Mouse (Mus musculus): ENCODE data around the gene Morc3. TPM values are rescaled to one million over a fixed set of nuclear protein-coding genes. Genes with fewer than 3 reads are reported as not detected.
"Not testable (repeated sequence)": the region's sequence is repeated elsewhere in the genome, so short reads cannot be mapped to it uniquely, and the experiment has no call there.

Morc3 gene
- polyA plus RNA-seq, 1 experiment from 2014 or later: 41.5 TPM

DNA sequence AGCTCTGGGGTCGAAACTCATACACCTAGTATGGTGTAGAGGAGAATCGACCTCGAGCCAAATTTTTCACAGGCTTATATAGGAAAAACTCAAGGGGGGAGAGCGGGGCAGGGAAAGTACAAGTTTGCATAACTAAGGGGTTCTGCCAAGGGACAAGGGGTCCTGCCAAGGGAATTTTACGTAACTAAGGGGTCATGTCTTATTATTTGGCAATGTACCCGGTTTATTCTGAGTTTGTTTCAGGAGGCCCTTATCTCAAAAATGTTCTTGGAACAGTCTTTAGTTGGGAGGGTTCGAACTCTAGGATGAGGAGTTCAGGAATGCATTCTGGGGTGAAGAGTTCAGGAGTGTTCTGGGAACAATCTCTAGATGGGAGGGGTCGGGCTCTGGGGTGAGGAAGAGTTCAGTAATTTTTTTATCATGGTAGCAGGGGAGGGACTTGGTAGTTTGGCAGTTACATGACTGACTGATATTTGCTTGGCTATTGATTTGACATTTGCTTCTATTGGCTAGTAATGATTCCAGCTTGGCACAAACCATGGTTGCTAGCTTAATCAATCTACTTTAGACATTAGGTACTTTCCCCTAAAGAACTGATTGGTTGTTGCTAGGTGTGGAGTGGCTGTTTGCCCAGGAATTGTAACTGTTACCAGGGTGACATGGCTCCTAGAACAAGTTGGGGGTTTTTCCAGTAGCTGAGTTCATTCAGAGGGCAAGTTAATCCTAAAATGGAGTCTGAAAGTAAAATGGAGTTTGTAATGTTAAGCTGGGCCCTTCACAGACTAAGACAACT, 9.3 kb upstream of the Morc3 start:
- not testable (repeated sequence) for ATAC-seq (replicated peaks); H3K27ac ChIP-seq (replicated peaks); H3K4me1 ChIP-seq; H3K9ac ChIP-seq (replicated peaks); H3K27me3 ChIP-seq; H3K4me3 ChIP-seq; H3K4me2 ChIP-seq (replicated peaks); H3K9me3 ChIP-seq; H3K36me3 ChIP-seq
- WGBS: 87% methylated on average over 5 of the region's 8 CpGs

DNA sequence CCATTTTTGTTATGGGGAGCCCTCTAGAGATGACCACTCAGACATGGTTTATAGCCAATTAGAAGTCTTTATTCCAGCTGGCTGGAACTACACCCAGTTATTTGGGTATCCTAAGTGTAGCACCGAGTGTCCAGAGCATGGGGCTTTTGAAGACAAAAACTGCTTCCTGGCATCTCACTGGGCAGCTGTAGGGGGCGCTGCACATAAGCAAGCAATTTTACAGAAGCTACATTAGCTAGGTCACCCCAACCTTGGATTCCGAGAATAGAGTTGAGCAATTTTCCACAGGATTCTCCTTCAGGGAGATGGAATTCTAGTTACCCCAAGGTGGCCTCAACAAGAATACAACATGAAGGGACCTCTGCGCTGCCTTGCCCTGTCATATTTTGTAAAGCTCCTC, 7.1 kb upstream of the Morc3 start:
- no peak overlapping the region for H3K4me3 ChIP-seq
- ATAC-seq (replicated peaks): no peak
- H3K27me3 ChIP-seq: no peaks in the 10 kb centered on the region
- no peaks in the 10 kb centered on the region for H3K9me3 ChIP-seq
- WGBS: 88% methylated on average over 4 of the region's 4 CpGs
- H3K4me2 ChIP-seq (replicated peaks): no peak overlapping the region
- no peak overlapping the region for H3K9ac ChIP-seq (replicated peaks)
- H3K36me3 ChIP-seq: no peaks in the 10 kb centered on the region
- H3K4me1 ChIP-seq: no peaks in the 10 kb centered on the region
- H3K27ac ChIP-seq (replicated peaks): no peak overlapping the region

DNA sequence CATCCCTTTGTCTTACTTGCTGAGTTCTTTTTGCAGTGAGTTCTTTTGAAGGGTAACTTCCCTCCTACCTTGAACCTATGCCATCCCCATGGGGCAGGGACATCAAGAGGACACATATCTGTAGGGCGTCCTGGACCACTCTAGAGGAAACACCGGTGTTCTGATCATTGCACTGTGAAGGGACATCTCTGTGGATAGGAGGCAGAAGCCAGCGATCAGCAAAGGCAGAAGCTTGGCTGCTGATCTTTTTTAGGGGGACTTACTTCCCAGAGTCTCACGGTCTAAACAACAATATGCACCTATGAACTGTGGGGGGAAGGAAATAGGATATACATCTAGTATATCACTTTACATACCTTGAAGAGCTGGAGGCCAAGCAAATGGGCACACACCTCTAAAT, 6.5 kb upstream of the Morc3 start:
- ATAC-seq (replicated peaks): no peak
- no peaks in the 10 kb centered on the region for H3K36me3 ChIP-seq
- no peak overlapping the region for H3K4me3 ChIP-seq
- H3K9ac ChIP-seq (replicated peaks): no peak overlapping the region
- H3K4me1 ChIP-seq: no peaks in the 10 kb centered on the region
- H3K4me2 ChIP-seq (replicated peaks): no peak overlapping the region
- no peaks in the 10 kb centered on the region for H3K9me3 ChIP-seq
- H3K27ac ChIP-seq (replicated peaks): no peak overlapping the region
- no peaks in the 10 kb centered on the region for H3K27me3 ChIP-seq
- 93% methylated on average over 4 of the region's 4 CpGs for WGBS

DNA sequence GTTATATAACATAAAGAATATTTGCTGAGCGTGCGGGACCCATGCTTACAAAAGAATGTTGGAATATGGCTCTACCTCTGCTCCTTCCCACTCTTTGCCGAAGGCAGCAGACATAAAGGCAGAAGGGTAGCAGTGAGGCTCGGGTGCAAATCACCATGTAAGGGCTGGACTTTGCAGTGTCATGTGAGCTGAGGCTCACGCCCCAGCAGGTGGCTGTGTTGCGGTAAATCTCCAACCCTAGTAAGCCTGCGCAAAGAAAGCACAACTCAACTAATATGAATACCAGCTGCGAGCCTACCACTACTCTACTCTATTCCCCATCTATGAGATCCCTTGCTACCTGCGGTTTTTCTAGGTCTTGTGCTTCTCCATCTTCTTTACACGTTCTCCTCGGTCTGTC, 5.9 kb upstream of the Morc3 start:
- Histone ChIP-seq H3K27me3 (no peaks in the 10 kb centered on the region), H3K36me3 (no peaks in the 10 kb centered on the region), H3K4me2 (replicated peaks) (no peak overlapping the region), H3K9ac (replicated peaks) (no peak overlapping the region), H3K4me3 (no peak overlapping the region), H3K9me3 (no peaks in the 10 kb centered on the region), H3K27ac (replicated peaks) (no peak overlapping the region), H3K4me1 (no peaks in the 10 kb centered on the region)
- ATAC-seq (replicated peaks): no peak
- 78% methylated on average over 9 of the region's 11 CpGs for WGBS

DNA sequence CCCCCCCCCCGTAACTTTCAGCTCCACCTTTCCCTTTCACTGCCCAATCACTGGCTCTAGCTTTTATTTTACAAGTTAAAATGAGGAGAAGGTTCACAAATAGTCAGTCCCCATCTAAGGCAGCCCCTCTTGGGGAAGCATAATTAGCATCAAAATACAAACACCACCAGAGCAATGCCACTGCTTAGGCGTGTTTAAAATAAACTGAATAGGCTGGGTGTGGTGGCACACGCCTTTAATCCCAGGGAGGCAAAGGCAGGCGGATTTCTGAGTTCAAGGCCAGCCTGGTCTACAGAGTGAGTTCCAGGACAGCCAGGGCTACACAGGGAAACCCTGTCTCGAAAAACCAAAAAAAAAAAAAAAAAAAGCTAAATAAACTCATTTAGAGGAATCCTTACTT, 5.4 kb upstream of the Morc3 start:
- WGBS: 28% methylated on average over 5 of the region's 5 CpGs
- H3K36me3 ChIP-seq; H3K4me1 ChIP-seq; H3K9ac ChIP-seq (replicated peaks); H3K9me3 ChIP-seq; H3K4me3 ChIP-seq; ATAC-seq (replicated peaks); H3K27me3 ChIP-seq; H3K27ac ChIP-seq (replicated peaks); H3K4me2 ChIP-seq (replicated peaks): not testable (repeated sequence)

DNA sequence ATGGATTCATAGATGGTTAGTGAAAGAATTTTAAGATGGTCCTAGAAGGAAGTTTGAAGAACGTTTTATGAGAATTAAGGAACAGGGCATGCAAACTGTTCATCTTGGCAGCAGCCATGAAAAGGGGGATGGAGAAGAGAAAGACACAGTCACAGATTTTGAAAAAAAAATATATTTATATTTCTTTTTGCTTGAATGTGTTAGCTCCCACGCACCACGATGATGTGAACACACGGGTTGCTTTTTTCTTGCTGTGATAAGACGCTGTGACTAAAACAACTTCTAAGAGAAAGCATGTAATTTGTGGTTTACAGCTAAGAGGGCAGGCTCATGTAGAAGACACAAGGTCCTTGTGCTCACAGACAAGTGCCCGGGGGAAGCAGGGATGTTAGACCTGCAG, 5.0 kb upstream of the Morc3 start:
- no peak overlapping the region for H3K27ac ChIP-seq (replicated peaks)
- H3K4me3 ChIP-seq: no peak overlapping the region
- no peaks in the 10 kb centered on the region for H3K27me3 ChIP-seq
- no peak overlapping the region for H3K9ac ChIP-seq (replicated peaks)
- no peak overlapping the region for H3K4me2 ChIP-seq (replicated peaks)
- WGBS: 90% methylated on average over 6 of the region's 6 CpGs
- H3K4me1 ChIP-seq: peaks cover 3% of the 10 kb centered on the region; the same call in 1 of the 2 replicates
- no peak for ATAC-seq (replicated peaks)
- H3K9me3 ChIP-seq: no peaks in the 10 kb centered on the region
- H3K36me3 ChIP-seq: no peaks in the 10 kb centered on the region

DNA sequence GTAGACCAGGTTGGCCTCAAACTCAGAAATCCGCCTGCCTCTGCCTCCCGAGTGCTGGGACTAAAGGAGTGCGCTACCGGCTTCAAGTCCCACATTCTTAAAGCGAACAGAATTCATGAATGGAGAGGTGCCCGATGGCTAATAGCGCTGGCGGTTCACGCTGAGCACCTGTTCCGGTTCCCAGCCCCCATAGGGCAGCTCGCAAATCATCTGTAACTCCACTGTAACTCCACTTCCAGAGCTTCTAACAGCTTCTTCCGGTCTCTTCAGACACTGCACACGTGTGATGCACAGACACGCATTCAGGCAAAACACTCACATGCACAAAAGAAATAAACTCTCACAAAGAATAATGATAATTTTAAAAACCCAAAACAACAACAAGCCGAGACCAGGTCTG, 2.4 kb upstream of the Morc3 start:
- H3K4me3 ChIP-seq: no peak overlapping the region
- H3K9ac ChIP-seq (replicated peaks): no peak overlapping the region
- no peak overlapping the region for H3K27ac ChIP-seq (replicated peaks)
- H3K36me3 ChIP-seq: no peaks in the 10 kb centered on the region
- peaks cover 20% of the 10 kb centered on the region for H3K4me1 ChIP-seq
- no peak for ATAC-seq (replicated peaks)
- H3K27me3 ChIP-seq: no peaks in the 10 kb centered on the region
- H3K9me3 ChIP-seq: no peaks in the 10 kb centered on the region
- H3K4me2 ChIP-seq (replicated peaks): no peak overlapping the region
- 97% methylated on average over 15 of the region's 15 CpGs for WGBS

DNA sequence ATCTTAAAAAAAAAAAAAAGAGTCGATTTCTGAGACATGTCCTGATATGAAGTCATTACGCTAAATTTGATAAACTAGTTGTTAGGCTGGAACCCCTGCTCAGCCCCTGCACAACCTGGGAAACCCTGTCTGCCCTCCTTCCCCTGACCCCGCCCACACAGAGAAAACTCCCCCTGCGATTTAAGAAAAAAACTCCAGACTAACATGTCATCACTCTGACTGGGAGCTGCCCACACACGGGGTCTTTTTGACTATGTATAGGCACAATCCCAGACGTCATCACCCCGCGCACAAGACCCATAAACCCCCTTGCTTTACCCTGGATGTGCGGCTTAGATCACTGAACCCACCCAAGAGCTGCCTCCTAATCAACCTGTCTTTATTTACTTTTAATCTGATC, 1.9 kb upstream of the Morc3 start:
- 91% methylated on average over 9 of the region's 9 CpGs for WGBS
- no peak overlapping the region for H3K4me3 ChIP-seq
- peaks cover 20% of the 10 kb centered on the region for H3K4me1 ChIP-seq

DNA sequence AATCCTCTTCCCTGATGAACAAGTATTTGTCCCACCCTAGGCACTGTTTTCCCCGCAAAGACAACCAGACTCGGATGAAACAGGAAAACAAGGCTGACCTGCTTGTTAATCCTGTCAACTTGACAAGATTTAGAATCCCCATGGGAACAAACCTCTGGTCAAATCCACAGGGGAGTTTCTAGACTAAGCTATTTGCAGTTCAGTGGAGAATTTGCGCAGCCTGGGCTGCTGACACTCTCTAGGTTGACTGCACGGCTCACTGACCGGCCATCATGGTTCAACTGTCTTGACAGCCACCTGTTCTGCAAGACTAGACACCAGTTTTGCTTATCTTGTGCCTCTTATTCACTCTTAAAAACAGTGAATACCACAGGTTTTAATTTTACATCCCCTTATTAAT, 1.0 kb upstream of the Morc3 start:
- H3K4me1 ChIP-seq: peaks cover 20% of the 10 kb centered on the region
- no peak overlapping the region for H3K9ac ChIP-seq (replicated peaks)
- H3K4me3 ChIP-seq: no peak overlapping the region
- no peaks in the 10 kb centered on the region for H3K27me3 ChIP-seq
- no peaks in the 10 kb centered on the region for H3K9me3 ChIP-seq
- WGBS: 88% methylated on average over 5 of the region's 5 CpGs
- H3K27ac ChIP-seq (replicated peaks): no peak overlapping the region
- no peak overlapping the region for H3K4me2 ChIP-seq (replicated peaks)
- no peak for ATAC-seq (replicated peaks)
- no peaks in the 10 kb centered on the region for H3K36me3 ChIP-seq

More for the DNA sequence above, 1.9 kb upstream of the Morc3 start:
- ATAC-seq (replicated peaks): no peak
- no peak overlapping the region for H3K27ac ChIP-seq (replicated peaks)
- no peaks in the 10 kb centered on the region for H3K36me3 ChIP-seq
- no peak overlapping the region for H3K4me2 ChIP-seq (replicated peaks)
- no peaks in the 10 kb centered on the region for H3K27me3 ChIP-seq
- H3K9me3 ChIP-seq: no peaks in the 10 kb centered on the region
- H3K9ac ChIP-seq (replicated peaks): no peak overlapping the region

DNA sequence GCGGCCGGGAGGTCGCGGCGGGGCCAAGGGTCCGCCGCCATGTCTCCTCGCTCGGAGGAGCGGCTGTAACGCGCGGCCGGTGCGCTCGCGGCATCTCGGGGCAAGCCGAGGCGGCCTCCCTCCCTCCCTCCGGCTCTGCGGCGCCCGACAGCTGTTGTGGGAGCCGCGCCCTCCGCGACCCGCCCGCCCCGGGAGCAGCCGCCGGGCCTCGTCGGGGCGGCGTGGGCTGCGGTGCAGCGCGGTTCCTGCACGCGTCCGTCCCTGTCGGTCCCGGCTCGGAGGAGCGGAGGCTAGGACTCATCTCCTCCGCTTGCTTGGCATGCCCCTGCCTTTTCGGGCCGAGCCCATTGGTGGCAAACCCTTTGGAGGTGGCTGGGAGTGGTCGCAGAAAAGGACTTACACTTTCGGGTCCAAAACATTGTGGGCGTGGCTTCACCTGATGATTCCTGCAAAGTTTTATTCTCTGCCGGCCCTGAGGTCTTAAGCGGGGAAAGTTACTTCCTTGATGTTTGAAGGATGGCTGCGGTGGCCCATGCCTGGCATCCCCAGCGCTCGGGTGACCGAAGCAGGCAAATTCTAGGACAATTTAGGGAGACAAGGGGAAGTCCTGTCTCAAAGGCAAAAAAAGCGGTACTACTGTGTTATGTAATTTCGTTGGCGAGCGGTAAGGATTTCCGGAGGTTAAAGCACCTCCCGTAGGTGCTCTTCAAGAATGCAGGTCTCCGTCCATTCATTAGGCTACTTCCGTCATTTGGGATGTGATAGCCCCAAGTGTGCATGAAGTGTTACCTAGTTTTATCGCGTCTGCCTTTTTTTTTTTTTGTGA, 743 bp downstream of the Morc3 start:
- peak overlapping the region; percentile 90 for H3K4me3 ChIP-seq
- WGBS: 1% methylated on average over 48 of the region's 69 CpGs
- H3K9me3 ChIP-seq: no peaks in the 10 kb centered on the region
- H3K9ac ChIP-seq (replicated peaks): peak overlapping the region; percentile 93
- peaks cover 20% of the 10 kb centered on the region for H3K4me1 ChIP-seq
- H3K36me3 ChIP-seq: no peaks in the 10 kb centered on the region
- no peaks in the 10 kb centered on the region for H3K27me3 ChIP-seq
- ATAC-seq (replicated peaks): peak; percentile 69; the same call in 1 of the 2 replicates
- H3K27ac ChIP-seq (replicated peaks): peak overlapping the region; percentile 96
- peak overlapping the region; percentile 81 for H3K4me2 ChIP-seq (replicated peaks)

DNA sequence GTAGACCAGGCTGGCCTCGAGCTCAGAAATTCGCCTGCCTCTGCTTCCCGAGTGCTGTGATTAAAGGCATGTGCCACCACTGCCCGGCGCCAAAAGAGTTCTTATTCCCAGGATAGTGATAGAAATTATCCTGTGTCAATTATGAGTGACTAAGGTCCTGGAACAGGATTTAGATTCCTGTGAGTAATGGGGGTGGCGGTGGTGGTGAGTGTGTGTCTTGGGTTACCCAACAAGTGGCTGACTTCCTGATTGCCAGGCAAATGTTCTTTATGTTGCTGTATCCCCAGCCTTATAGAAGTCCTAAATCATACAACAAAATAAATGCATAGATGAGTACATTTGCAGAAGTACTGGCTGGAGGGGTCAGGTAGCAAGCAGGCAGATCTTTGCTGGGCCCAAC, 1.6 kb downstream of the Morc3 start:
- Histone ChIP-seq H3K27ac (replicated peaks) (no peak overlapping the region), H3K4me2 (replicated peaks) (peak overlapping the region; percentile 81), H3K9me3 (no peaks in the 10 kb centered on the region), H3K9ac (replicated peaks) (no peak overlapping the region), H3K4me1 (peaks cover 20% of the 10 kb centered on the region), H3K4me3 (peak overlapping the region; percentile 90), H3K27me3 (no peaks in the 10 kb centered on the region), H3K36me3 (no peaks in the 10 kb centered on the region)
- ATAC-seq (replicated peaks): no peak
- WGBS: 92% methylated on average over 6 of the region's 6 CpGs

DNA sequence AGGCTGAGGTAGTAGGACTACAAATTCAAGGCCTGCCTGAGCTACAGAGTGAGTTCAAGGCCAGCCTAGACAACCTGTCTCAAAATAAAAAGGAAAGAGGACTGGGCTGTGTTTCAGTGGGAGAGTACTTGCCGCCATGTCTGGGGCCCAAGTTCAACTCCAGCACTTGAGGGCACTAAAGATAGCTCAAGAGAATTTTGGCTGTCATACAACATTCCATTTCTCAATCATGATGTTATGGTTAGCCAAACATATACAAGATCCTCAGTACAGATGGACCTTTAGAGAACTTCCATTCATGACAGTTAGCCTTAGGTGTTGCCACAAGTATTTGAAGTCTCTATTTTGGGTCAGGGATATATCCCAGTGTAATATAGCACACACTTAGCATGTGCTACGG, 2.2 kb downstream of the Morc3 start:
- no peaks in the 10 kb centered on the region for H3K9me3 ChIP-seq
- no peak overlapping the region for H3K4me2 ChIP-seq (replicated peaks)
- no peak overlapping the region for H3K9ac ChIP-seq (replicated peaks)
- no peaks in the 10 kb centered on the region for H3K27me3 ChIP-seq
- no peak for ATAC-seq (replicated peaks)
- WGBS: 97% methylated on average over 2 of the region's 2 CpGs
- no peaks in the 10 kb centered on the region for H3K36me3 ChIP-seq
- H3K4me1 ChIP-seq: peaks cover 20% of the 10 kb centered on the region
- H3K27ac ChIP-seq (replicated peaks): no peak overlapping the region
- no peak overlapping the region for H3K4me3 ChIP-seq
